Mouse (Mus musculus): ENCODE results near the gene Cox15.

DNA sequence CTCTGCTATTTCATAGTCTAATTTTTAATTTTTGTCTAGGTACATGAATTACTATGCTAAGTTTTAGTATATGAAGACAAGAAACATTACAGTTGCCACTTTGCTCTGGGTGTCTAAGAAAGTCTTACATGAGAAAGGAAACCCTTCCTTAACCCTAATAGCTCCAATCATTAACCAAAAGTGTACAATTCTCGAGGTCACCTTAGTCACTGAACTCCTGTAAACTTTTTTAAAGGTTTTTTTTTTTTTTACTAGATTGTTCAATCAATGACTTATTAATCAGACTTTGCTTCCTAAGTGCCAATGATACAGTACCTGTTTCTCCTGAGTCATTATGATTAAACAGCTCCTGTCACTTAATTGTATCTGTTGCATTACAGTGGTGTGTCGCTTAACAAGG, 24.5 kb upstream of the Cox15 start:
- TF ChIP-seq CTCF (IDR thresholded peaks at IDR 0.05; ENCODE audit: borderline replicate concordance, insufficient read depth, low read depth, low read length), result no peak
- TF ChIP-seq POLR2A (IDR thresholded peaks at IDR 0.05; ENCODE audit: borderline replicate concordance, insufficient read depth, low read length), result no peak
